13 mouse cellular contexts compared by ENCODE assay signal in the genomic region with DNA sequence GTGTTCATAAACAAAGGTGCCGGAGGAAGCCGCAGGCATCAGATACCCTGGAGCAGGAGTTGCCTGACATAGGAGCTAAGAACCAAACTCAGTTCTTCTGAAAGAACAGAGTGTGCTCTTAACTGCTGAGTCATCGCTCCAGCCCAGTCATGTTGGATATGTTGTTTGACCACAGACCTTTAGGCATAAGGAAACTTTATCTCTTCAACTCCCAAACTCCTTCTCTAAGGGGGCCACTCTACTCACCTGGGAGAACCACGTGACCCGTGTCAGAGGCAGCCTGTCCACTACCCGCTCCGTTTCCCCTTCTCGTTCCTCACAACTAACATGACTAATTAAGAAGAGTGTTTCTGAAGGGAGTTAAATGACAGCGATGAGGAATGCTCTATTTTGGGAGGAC.
A peak's percentile ranks its signal among the peaks of the same experiment; 100 is the strongest.
DNase-seq lines count a peak whose midpoint lies in the region; ATAC-seq and TF ChIP-seq lines count a peak whose summit lies in the region.
"Had no signal": no experiment of that assay in that cellular context is flagged by ENCODE, and none has a peak within 500 bp of the region (broad histone marks: within the 10 kb centered on the region; RNA-seq: fewer than 3 reads in every experiment).

No protein-coding gene starts in this region.

- TF ChIP-seq EP300 in lung, postnatal 0 days (IDR thresholded peaks at IDR 0.05), result no peak

- no peak overlapping the region for H3K9ac ChIP-seq in lung, postnatal 0 days (replicated peaks; ENCODE audit: low read depth)
- H3K9ac ChIP-seq: embryonic facial prominence, embryonic 15.5 days had no signal

- no peak overlapping the region for H3K27ac ChIP-seq in lung, postnatal 0 days (ENCODE audit: low read length)
- H3K27ac ChIP-seq: embryonic facial prominence, embryonic 15.5 days had no signal

- H3K4me2 ChIP-seq in lung, postnatal 0 days (replicated peaks; ENCODE audit: low read depth, low read length), result no peak overlapping the region
- H3K4me2 ChIP-seq: embryonic facial prominence, embryonic 15.5 days had no signal

- DNase-seq in lung, postnatal 0 days (ENCODE audit: low spot score), result peak; percentile 40
- no peak for DNase-seq in lung, postnatal 4 days
- peak; percentile 67 for DNase-seq in NIH3T3 (ENCODE audit: low read depth)
- peak; percentile 75 for DNase-seq in skeletal muscle tissue, adult 2 months (ENCODE audit: low read depth, low spot score)
- no peak for DNase-seq in kidney, postnatal 14 days
- DNase-seq: cerebellum, postnatal 14 days; kidney, postnatal 4 days; lung, postnatal 36 days; retina, postnatal 1 day had no signal

- no peaks in the 10 kb centered on the region for H3K9me3 ChIP-seq in lung, postnatal 0 days (ENCODE audit: low read length)
- H3K9me3 ChIP-seq: embryonic facial prominence, embryonic 15.5 days had no signal

- no peaks in the 10 kb centered on the region for H3K4me1 ChIP-seq in lung, postnatal 0 days (ENCODE audit: insufficient read depth, low read depth, low read length)

- no peaks in the 10 kb centered on the region for H3K36me3 ChIP-seq in lung, postnatal 0 days (ENCODE audit: insufficient read depth, low read length)
- H3K36me3 ChIP-seq: embryonic facial prominence, embryonic 15.5 days had no signal

- ATAC-seq in lung, postnatal 0 days, result no peak; the same call in 1 of the 2 replicates
- ATAC-seq in hematopoietic stem cell, adult 5-6 weeks (replicated peaks in 1 of 2; ENCODE audit: insufficient read depth in 1 of 2, low FRiP score in 2 of 2, low TSS enrichment in 1 of 2, low read depth in 1 of 2, poor library complexity in 2 of 2, severe bottlenecking in 2 of 2), result peak; percentile 49 to 52; a peak in 3 of 4 replicates
- ATAC-seq in activated CD4-positive, CD25-positive, alpha-beta regulatory T cell, adult 4 months, result no peak
- ATAC-seq: Patski had no signal

- TF ChIP-seq CTCF in lung, postnatal 0 days (IDR thresholded peaks at IDR 0.05), result no peak

- no peak overlapping the region for H3K4me3 ChIP-seq in lung, postnatal 0 days (ENCODE audit: low read depth, low read length)
- H3K4me3 ChIP-seq: embryonic facial prominence, embryonic 15.5 days had no signal

- WGBS in lung, postnatal 0 days, result 81% methylated on average over 9 of the region's 9 CpGs

- H3K27me3 ChIP-seq in lung, postnatal 0 days (replicated peaks; ENCODE audit: insufficient read depth, low read length), result no peaks in the 10 kb centered on the region
- H3K27me3 ChIP-seq: embryonic facial prominence, embryonic 15.5 days had no signal

Comparison
In these comparisons a context has a peak if more than half of its experiments do, and no peak if none do; other contexts are left out.
1. DNase-seq: peak in lung, postnatal 0 days (single experiment), NIH3T3 (single experiment) and skeletal muscle tissue, adult 2 months (single experiment); none in lung, postnatal 4 days (0 of 2) and kidney, postnatal 14 days (single experiment).
2. ATAC-seq: peak in hematopoietic stem cell, adult 5-6 weeks (2 of 2); none in lung, postnatal 0 days (single experiment) and activated CD4-positive, CD25-positive, alpha-beta regulatory T cell, adult 4 months (single experiment).